Mouse (Mus musculus): Measurements from ENCODE around the gene Pmch. TPM values are rescaled to one million over a fixed set of nuclear protein-coding genes. Genes with fewer than 3 reads are reported as not detected.

Pmch gene
- total RNA-seq (2023) = not detected

GRCm38 (mm10) chr10:88090772-88091171 is at the start of gene Pmch:
TSS of gene Pmch (plus strand) at chr10:88091072.

Other genes with a start within 250 kb of the Pmch start
- 2.6 TPM for gene Igf1, start 232.8 kb upstream of the Pmch start, total RNA-seq (2023)
- gene Parpbp, start 55.9 kb downstream of the Pmch start, total RNA-seq (2023) = 0.77 TPM
- gene Nup37, start 55.9 kb downstream of the Pmch start, total RNA-seq (2023) = 6.6 TPM
- gene Washc3, start 110.0 kb downstream of the Pmch start, total RNA-seq (2023) = 54.0 TPM